Mouse (Mus musculus) megakaryocyte-erythroid progenitor cell, adult 5-6 weeks (primary cell): ENCODE data around the gene Gm17727. TPM values are rescaled to one million over a fixed set of nuclear protein-coding genes. Genes with fewer than 3 reads are reported as not detected.
"Not testable (repeated sequence)": the region's sequence is repeated elsewhere in the genome, so short reads cannot be mapped to it uniquely, and the experiment has no call there.

ENCODE experiments used
- ATAC-seq: replicated peaks from 2 replicates; pipeline ENCODE4 v1.8.0; 2016; ENCODE audit warnings: mild to moderate bottlenecking, inconsistent platforms; ENCODE audit not compliant: severe bottlenecking, poor library complexity, low FRiP score, low TSS enrichment
- total RNA-seq, 2 experiments: library from RNA; stranded (forward) in 1 of 2; stranded (reverse) in 1 of 2; fragments of 200-1000, 215-1000 nt in 1 of 2; fragments of >200 nt in 1 of 2; fragmentation: Nextera tagmentation in 1 of 2; gene quantifications; 2 replicates each; pipeline ENCODE4 v1.2.3; 2014 to 2017

Gene Gm17727
- not detected in 2 replicates for total RNA-seq (2014; fragmentation: Nextera tagmentation)
- not detected in 2 replicates for total RNA-seq (2017)

GRCm38 (mm10) chr9:35778009-35778408 is at the start of gene Gm17727:
TSS of gene Gm17727 (minus strand) at chr9:35778109.
- no peak for ATAC-seq

GRCm38 (mm10) chr9:35817881-35818280 is 40.0 kb upstream of the Gm17727 start:
- not testable (repeated sequence) for ATAC-seq

- ATAC-seq: no peak
Observed at GRCm38 (mm10) chr9:35798146-35798545, 20.2 kb upstream of the Gm17727 start.

- no peak for ATAC-seq
Observed at GRCm38 (mm10) chr9:35790001-35790400, 12.1 kb upstream of the Gm17727 start, which contains the start of the genes Gm27235 and D730048I06Rik. TSS of gene Gm27235 (minus strand) at chr9:35790101. TSS of gene D730048I06Rik (minus strand) at chr9:35790112.

- ATAC-seq: no peak
Observed at GRCm38 (mm10) chr9:35756843-35757242, 21.1 kb downstream of the Gm17727 start.

- no peak for ATAC-seq
Observed at GRCm38 (mm10) chr9:35740749-35741148, 37.2 kb downstream of the Gm17727 start, which contains the start of gene Gm17677. TSS of gene Gm17677 (plus strand) at chr9:35741049.

Other genes starting within 250 kb of the Gm17727 start
- gene Ddx25, start 219.6 kb downstream of the Gm17727 start, total RNA-seq (2014; fragmentation: Nextera tagmentation): not detected in 2 replicates
- gene Ddx25, start 219.6 kb downstream of the Gm17727 start, total RNA-seq (2017): 0.11 TPM in 1 of 2 replicates, not detected in the other
- 23.3 and 27.3 TPM in 2 replicates for gene Pus3, start 219.5 kb downstream of the Gm17727 start, total RNA-seq (2014; fragmentation: Nextera tagmentation)
- gene Pus3, start 219.5 kb downstream of the Gm17727 start, total RNA-seq (2017): 34.8 and 44.3 TPM in 2 replicates
- 0.59 and 1.2 TPM in 2 replicates for gene Pate2, start 207.8 kb downstream of the Gm17727 start, total RNA-seq (2014; fragmentation: Nextera tagmentation)
- not detected in 2 replicates for gene Pate2, start 207.8 kb downstream of the Gm17727 start, total RNA-seq (2017)
- gene Hyls1, start 207.7 kb downstream of the Gm17727 start, total RNA-seq (2014; fragmentation: Nextera tagmentation): 11.1 and 12.1 TPM in 2 replicates
- gene Hyls1, start 207.7 kb downstream of the Gm17727 start, total RNA-seq (2017): 10.1 and 11.0 TPM in 2 replicates
- gene Pate4, start 166.2 kb downstream of the Gm17727 start, total RNA-seq (2014; fragmentation: Nextera tagmentation): not detected in 2 replicates
- gene Pate4, start 166.2 kb downstream of the Gm17727 start, total RNA-seq (2017): not detected in 2 replicates
- not detected in 2 replicates for gene Pate3, start 129.9 kb downstream of the Gm17727 start, total RNA-seq (2014; fragmentation: Nextera tagmentation)
- not detected in 2 replicates for gene Pate3, start 129.9 kb downstream of the Gm17727 start, total RNA-seq (2017)
- not detected in 2 replicates for gene Pate1, start 90.7 kb downstream of the Gm17727 start, total RNA-seq (2014; fragmentation: Nextera tagmentation)
- not detected in 2 replicates for gene Pate1, start 90.7 kb downstream of the Gm17727 start, total RNA-seq (2017)
- gene Gm17677, start 37.1 kb downstream of the Gm17727 start, total RNA-seq (2014; fragmentation: Nextera tagmentation): not detected in 2 replicates
- not detected in 2 replicates for gene Gm17677, start 37.1 kb downstream of the Gm17727 start, total RNA-seq (2017)
- not detected in 2 replicates for gene Gm27235, start 12.0 kb upstream of the Gm17727 start, total RNA-seq (2014; fragmentation: Nextera tagmentation)
- gene Gm27235, start 12.0 kb upstream of the Gm17727 start, total RNA-seq (2017): not detected in 2 replicates
- gene D730048I06Rik, start 12.0 kb upstream of the Gm17727 start, total RNA-seq (2014; fragmentation: Nextera tagmentation): not detected in 2 replicates
- not detected in 2 replicates for gene D730048I06Rik, start 12.0 kb upstream of the Gm17727 start, total RNA-seq (2017)
- gene 9230110F15Rik, start 66.0 kb upstream of the Gm17727 start, total RNA-seq (2014; fragmentation: Nextera tagmentation): not detected in 2 replicates
- gene 9230110F15Rik, start 66.0 kb upstream of the Gm17727 start, total RNA-seq (2017): not detected in 2 replicates
- gene 9230113P08Rik, start 130.3 kb upstream of the Gm17727 start, total RNA-seq (2014; fragmentation: Nextera tagmentation): not detected in 2 replicates
- gene 9230113P08Rik, start 130.3 kb upstream of the Gm17727 start, total RNA-seq (2017): not detected in 2 replicates